Mouse (Mus musculus) stomach, postnatal 0 days (tissue): ENCODE data around the gene Col5a1. TPM values are rescaled to one million over a fixed set of nuclear protein-coding genes. Genes with fewer than 3 reads are reported as not detected.

Experiments used
- ATAC-seq: fragments of 200-750 bp; cut with Nextera tagmentation; 2 replicates; pipeline ENCODE4 v1.8.0; 2017; ENCODE audit not compliant: low FRiP score, low TSS enrichment
- DNase-seq: peaks from one replicate; pipeline ENCODE4 v3.0.0-alpha.2; 2016; ENCODE audit warnings: low spot score
- H3K27ac ChIP-seq: fragments of 300-500 bp; sonication (generic); replicated peaks from 2 replicates; pipeline ENCODE4 v1.5.1; 2014; ENCODE audit warnings: mild to moderate bottlenecking, control low read depth
- H3K27me3 ChIP-seq: fragments of 300-500 bp; sonication (generic); 2 replicates; pipeline ENCODE4 v1.6.1; 2014; ENCODE audit warnings: low read length; ENCODE audit not compliant: control insufficient read depth, insufficient read depth
- H3K36me3 ChIP-seq: fragments of 300-500 bp; sonication (generic); 2 replicates; pipeline ENCODE4 v1.6.1; 2014; ENCODE audit warnings: low read length, mixed read lengths; ENCODE audit not compliant: control insufficient read depth, insufficient read depth
- H3K4me1 ChIP-seq: fragments of 300-500 bp; sonication (generic); replicated peaks from 2 replicates; pipeline ENCODE4 v1.6.1; 2014; ENCODE audit warnings: antibody characterized with exemption; ENCODE audit not compliant: control insufficient read depth, insufficient read depth
- H3K4me2 ChIP-seq: fragments of 300-500 bp; sonication (generic); replicated peaks from 2 replicates; pipeline ENCODE4 v1.6.1; 2014; ENCODE audit warnings: low read depth, mild to moderate bottlenecking, control low read depth, moderate library complexity
- H3K4me3 ChIP-seq: fragments of 300-500 bp; sonication (generic); 2 replicates; pipeline ENCODE4 v1.5.1; 2014; ENCODE audit warnings: low read depth, low read length, control low read depth
- H3K9ac ChIP-seq: fragments of 300-500 bp; sonication (generic); 2 replicates; pipeline ENCODE4 v1.6.1; 2014; ENCODE audit warnings: mild to moderate bottlenecking, low read length, control low read depth, mixed read lengths
- H3K9me3 ChIP-seq: fragments of 300-500 bp; sonication (generic); 2 replicates; pipeline ENCODE4 v1.6.1; 2016; ENCODE audit warnings: low read length; ENCODE audit not compliant: control insufficient read depth
- CTCF ChIP-seq: IDR thresholded peaks from 2 replicates; pipeline ENCODE4 v1.5.1; 2016; ENCODE audit warnings: antibody characterized with exemption, low read depth, mild to moderate bottlenecking, moderate library complexity
- EP300 ChIP-seq: optimal IDR thresholded peaks from 2 replicates; pipeline ENCODE3; 2016; ENCODE audit warnings: antibody characterized with exemption
- WGBS: fragments of 180-500 bp; shearing (Covaris S2); extraction: QIAGEN DNeasy Blood & Tissue Kit; methylation state at CpG from one replicate; pipeline ENCODE4 v1.1.7; 2014; 5-methylcytosine and 5-hydroxymethylcytosine counted together
- polyA plus RNA-seq: library from polyadenylated mRNA; unstranded; fragments of >200 nt; fragmentation: Nextera tagmentation; extraction: Ambion mirVana; gene quantifications from 2 replicates; pipeline ENCODE4 v1.2.1, GENCODE M21; 2015

Gene Col5a1
- polyA plus RNA-seq, 1 experiment from 2014 or later = 69.2 TPM

- H3K27me3 ChIP-seq = no peaks in the 10 kb centered on the region
- H3K9me3 ChIP-seq = no peaks in the 10 kb centered on the region
- DNase-seq = no peak
- H3K4me3 ChIP-seq = no peak overlapping the region
- no peak; the same call in 1 of the 2 replicates for ATAC-seq
- H3K4me1 ChIP-seq = 0 out of 2 replicates have a peak, but pooled peaks cover 2% of the 10 kb centered on the region
- H3K4me2 ChIP-seq = no peak overlapping the region
- H3K27ac ChIP-seq = peak overlapping the region; percentile 79
- 44% methylated on average over 7 of the region's 7 CpGs for WGBS
- H3K9ac ChIP-seq = no peak overlapping the region
- no peaks in the 10 kb centered on the region for H3K36me3 ChIP-seq
- TF ChIP-seq CTCF (no peak), EP300 (no peak)
Measured at GRCm38 (mm10) chr2:27847851-27848435, 38.3 kb upstream of the Col5a1 start.

- no peaks in the 10 kb centered on the region for H3K27me3 ChIP-seq
- H3K9me3 ChIP-seq = no peaks in the 10 kb centered on the region
- TF ChIP-seq EP300 (peak; percentile 26), CTCF (peak; percentile 42)
- ATAC-seq (peak; percentile 74), DNase-seq (peak; percentile 24)
- H3K4me1 ChIP-seq = 0 out of 2 replicates have a peak, but pooled peaks cover 2% of the 10 kb centered on the region
- no peak overlapping the region for H3K4me2 ChIP-seq
- no peak overlapping the region for H3K9ac ChIP-seq
- 29% methylated on average over 5 of the region's 5 CpGs for WGBS
- H3K4me3 ChIP-seq = no peak overlapping the region
- peak overlapping the region; percentile 79 for H3K27ac ChIP-seq
- H3K36me3 ChIP-seq = no peaks in the 10 kb centered on the region
Measured at GRCm38 (mm10) chr2:27848466-27848865, 37.8 kb upstream of the Col5a1 start.

- no peaks in the 10 kb centered on the region for H3K9me3 ChIP-seq
- no peak overlapping the region for H3K4me2 ChIP-seq
- TF ChIP-seq EP300 = no peak
- TF ChIP-seq CTCF = peak; percentile 32
- no peak overlapping the region for H3K9ac ChIP-seq
- peak; percentile 65 for DNase-seq
- 0 out of 2 replicates have a peak, but pooled peaks cover 9% of the 10 kb centered on the region for H3K4me1 ChIP-seq
- no peak overlapping the region for H3K4me3 ChIP-seq
- peak; percentile 87 for ATAC-seq
- H3K36me3 ChIP-seq = no peaks in the 10 kb centered on the region
- no peaks in the 10 kb centered on the region for H3K27me3 ChIP-seq
- peak overlapping the region; percentile 89 for H3K27ac ChIP-seq
- WGBS = 21% methylated on average over 9 of the region's 9 CpGs
Measured at GRCm38 (mm10) chr2:27858348-27858903, 27.8 kb upstream of the Col5a1 start.

GRCm38 (mm10) chr2:27861576-27862238, 24.5 kb upstream of the Col5a1 start:
- Histone ChIP-seq H3K9ac (no peak overlapping the region), H3K4me2 (no peak overlapping the region), H3K4me3 (no peak overlapping the region), H3K36me3 (no peaks in the 10 kb centered on the region), H3K27me3 (no peaks in the 10 kb centered on the region), H3K27ac (no peak overlapping the region; the same call in 1 of the 2 replicates), H3K9me3 (no peaks in the 10 kb centered on the region), H3K4me1 (0 out of 2 replicates have a peak, but pooled peaks cover 9% of the 10 kb centered on the region)
- ATAC-seq (no peak), DNase-seq (no peak)
- WGBS = 54% methylated on average over 9 of the region's 9 CpGs
- TF ChIP-seq CTCF = no peak
- TF ChIP-seq EP300 = no peak

- H3K4me3 ChIP-seq = no peak overlapping the region
- ATAC-seq (no peak), DNase-seq (no peak)
- H3K27me3 ChIP-seq = no peaks in the 10 kb centered on the region
- 59% methylated on average over 18 of the region's 18 CpGs for WGBS
- H3K36me3 ChIP-seq = no peaks in the 10 kb centered on the region
- H3K4me1 ChIP-seq = no peaks in the 10 kb centered on the region
- no peak overlapping the region for H3K9ac ChIP-seq
- H3K27ac ChIP-seq = no peak overlapping the region
- H3K9me3 ChIP-seq = no peaks in the 10 kb centered on the region
- TF ChIP-seq EP300 = no peak
- TF ChIP-seq CTCF = no peak
- H3K4me2 ChIP-seq = no peak overlapping the region
Measured at GRCm38 (mm10) chr2:27864491-27865365, 21.5 kb upstream of the Col5a1 start.
